Mouse (Mus musculus): ENCODE measurements around the gene Adam23.

Gene Adam23

DNA sequence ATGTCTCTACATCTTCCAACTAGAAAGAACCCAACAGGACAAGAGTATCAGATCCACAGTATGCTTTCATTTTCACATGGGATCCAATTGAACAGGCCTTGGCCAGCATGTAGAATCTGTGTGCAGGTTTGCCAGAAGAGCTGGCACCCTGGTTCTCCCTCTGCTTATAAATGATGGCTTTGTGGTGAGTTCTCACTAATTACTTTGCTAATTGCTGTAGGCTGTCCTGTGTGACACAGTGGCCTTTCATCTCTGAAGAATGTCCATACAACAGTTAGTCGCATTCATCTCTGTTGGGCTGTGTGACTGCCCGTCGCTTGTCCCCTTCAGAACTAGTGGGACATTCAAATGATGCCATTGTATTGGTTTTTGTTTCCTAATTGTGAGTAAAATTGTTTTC is 13.5 kb downstream of the Adam23 start:
- ChIA-PET POLR2A (interaction anchor here in 2 of 4 experiments (1.3 to 3.8 kb wide), 6 partner anchors 9 to 28 kb away, joined by 3 to 29 read pairs (median 6); no protein-coding TSS in a partner anchor), CTCF (no interaction called here)

DNA sequence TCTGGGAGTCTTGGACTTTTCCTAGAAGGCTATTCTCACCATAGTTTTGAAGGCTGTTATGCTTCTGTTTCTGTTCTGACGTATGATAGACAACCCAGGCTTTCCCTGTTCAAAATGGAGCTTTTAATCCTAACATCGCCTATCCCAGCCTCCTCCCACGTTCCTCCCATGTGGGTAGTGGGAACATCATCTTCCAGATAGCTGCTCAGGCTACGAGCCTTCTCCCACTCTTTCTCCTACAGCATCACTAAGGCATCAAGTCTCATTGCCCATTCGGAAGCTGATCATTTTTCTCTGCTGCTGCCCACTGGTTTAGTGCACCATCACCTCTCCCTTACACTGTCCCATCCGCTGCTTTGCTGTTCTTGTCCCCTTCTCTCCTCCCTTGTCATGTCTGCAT is 14.2 kb downstream of the Adam23 start:
- ChIA-PET CTCF (no interaction called here), POLR2A (interaction anchor here in 2 of 4 experiments (1.3 to 3.5 kb wide), 2 partner anchors 10 to 18 kb away, joined by 3 to 12 read pairs; no protein-coding TSS in a partner anchor)

DNA sequence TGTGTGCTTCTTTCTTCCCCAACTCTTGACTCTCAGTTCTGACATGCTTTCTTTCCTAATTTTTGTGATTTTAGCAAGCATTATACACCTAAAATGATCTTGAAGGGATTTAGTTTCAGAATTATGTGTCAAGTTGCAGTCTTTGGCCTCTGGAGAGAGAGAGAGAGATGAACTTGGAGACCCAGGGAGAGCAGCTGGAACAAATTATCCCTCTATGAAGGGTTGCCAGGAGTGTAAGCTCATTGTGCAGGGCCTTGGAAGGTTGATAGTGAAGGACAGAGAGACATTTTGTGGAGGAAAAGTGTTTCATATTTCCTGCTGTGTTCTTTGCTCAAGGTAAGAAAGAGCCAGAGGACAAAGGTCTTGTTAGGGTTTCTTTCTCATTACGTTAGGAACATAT is 18.8 kb downstream of the Adam23 start:
- CTCF ChIA-PET, result no interaction called here
- POLR2A ChIA-PET, result interaction anchor here in 2 of 4 experiments (1.1 to 1.8 kb wide), 3 partner anchors 8 to 22 kb away, joined by 3 to 6 read pairs (median 3); no protein-coding TSS in a partner anchor

DNA sequence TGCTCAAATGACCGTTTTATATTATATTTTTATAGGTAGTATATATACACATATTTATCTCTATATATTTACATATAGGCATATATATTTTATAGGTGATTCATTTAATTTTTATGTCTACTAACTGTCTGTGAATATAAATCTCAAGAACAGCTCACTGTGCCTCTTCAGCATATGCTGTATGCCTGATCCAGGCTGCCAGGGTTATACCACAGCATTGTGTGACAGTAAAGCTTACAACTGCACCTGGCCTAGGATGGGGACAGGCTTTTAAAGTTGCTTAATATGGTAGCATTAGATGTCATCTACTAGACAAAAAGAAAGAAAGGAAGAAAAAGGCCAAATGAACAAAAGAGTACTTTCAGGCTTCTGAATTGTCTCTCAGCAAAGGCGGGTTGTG is 27.6 kb downstream of the Adam23 start:
- POLR2A ChIA-PET, result interaction anchor here in 1 of 4 experiments (0.9 kb wide), 1 partner anchor 17 kb away, joined by 3 read pairs; no protein-coding TSS in a partner anchor

DNA sequence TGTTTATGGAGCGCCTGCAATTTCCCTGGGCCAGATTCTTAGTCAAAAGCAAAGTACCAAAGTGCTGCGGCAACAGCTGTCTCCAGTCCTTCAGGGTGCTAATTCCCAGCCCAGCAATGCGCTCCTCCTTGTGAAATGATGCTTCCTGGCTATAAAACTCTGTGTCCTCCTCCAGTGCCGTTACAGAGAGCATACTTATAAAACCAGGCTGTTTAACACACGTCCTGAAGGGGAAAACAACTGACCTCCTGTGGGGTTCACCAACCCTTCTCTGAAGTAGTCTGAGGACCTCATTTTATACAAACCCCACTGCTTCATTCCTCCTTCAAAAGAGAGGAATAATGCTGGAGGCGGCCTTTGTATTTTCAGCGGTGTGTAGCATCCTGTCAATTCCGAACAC is 28.0 kb downstream of the Adam23 start:
- CTCF ChIA-PET, result no interaction called here
- POLR2A ChIA-PET, result no interaction called here

More for the DNA sequence above, 27.6 kb downstream of the Adam23 start:
- CTCF ChIA-PET, result no interaction called here

DNA sequence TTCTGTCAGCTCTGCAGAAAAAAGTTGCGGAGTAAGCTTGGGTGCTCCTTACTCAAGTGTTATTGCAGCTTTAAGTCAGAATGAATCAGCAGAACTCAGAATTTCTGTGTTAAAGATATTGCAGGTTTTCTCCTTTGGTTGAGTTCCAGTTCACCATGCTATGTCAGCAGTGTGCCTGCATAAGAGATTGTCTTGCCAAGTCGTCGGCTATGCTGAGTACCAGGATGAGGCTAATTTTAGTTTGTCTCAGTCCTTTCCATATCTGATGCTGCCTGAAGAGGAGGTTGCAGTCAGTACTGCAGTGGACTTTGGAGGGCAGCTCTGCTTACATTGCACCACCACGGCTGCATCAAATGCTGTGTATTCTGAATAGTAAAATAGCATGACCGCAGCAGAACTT is 33.3 kb downstream of the Adam23 start:
- CTCF ChIA-PET, result no interaction called here
- POLR2A ChIA-PET, result interaction anchor here in 1 of 4 experiments (0.7 kb wide), 1 partner anchor 364 kb away, joined by 3 read pairs; the partner anchor contains the start of gene Ino80d

DNA sequence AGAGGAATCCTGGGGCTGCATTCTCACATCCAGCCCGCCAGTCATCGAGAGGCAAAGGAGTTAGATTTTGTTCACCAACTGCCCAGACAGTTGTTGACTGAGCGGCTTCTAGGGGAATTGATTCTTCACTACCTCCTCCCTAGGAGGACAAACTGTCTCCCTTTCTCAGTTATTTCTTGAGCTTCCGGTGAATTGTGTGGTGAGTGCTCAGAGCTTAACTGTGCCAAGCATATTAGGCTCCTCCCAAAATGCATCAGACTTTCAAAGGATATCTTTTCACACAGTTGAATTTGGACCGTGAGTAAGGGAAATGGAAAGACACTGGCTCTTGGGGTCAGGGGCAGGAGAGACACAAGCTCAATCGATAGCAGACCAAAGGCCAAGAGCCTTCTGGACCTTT is 39.0 kb downstream of the Adam23 start:
- ChIA-PET POLR2A (interaction anchor here in 3 of 4 experiments (0.7 to 1.6 kb wide), 3 partner anchors 17 to 42 kb away, joined by 3 to 5 read pairs (median 4); no protein-coding TSS in a partner anchor), CTCF (interaction anchor here in 1 of 4 experiments (1.2 kb wide), 1 partner anchor 81 kb away, joined by 5 read pairs; no protein-coding TSS in a partner anchor)

DNA sequence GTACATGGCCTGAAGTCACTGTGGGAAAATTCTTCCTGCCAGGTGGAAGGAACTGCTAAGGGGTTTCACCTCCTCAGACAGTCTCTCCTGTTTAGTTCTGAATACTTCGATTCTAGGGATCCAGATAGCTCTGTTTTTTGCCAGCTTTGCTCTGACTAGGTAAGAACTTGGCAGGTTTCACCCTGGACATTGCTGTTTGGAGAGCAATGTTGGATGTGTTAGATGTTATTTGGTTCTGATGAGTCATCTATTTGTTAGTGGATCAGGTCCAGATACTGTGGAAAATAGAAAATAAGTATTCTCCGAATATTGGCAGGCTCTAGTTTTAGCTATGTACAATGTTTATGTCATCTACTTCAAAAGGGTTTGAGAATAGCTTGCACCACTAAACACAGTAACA is 41.0 kb downstream of the Adam23 start:
- CTCF ChIA-PET, result no interaction called here
- POLR2A ChIA-PET, result interaction anchor here in 1 of 4 experiments (0.6 to 1.4 kb wide), 3 partner anchors 45 to 55 kb away, joined by 3 read pairs; no protein-coding TSS in a partner anchor

DNA sequence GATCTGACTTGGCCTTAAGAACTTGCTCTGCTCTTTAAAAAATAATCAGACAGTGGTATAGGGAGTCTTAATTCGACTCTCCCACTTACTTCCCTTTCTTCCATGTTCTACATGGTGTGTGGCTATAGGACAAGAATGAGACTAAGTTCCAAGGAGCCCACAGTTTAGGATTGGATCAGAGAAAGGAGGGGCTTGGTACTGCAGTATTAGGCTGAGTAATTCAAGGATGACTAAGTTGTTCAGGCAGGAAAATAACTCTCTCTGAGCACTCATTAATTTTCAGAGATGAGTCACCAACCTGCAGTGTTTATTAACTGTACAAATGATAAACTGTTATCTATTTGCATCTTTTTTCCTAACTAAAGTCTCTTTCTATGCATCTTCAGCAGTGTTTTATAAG is 45.3 kb downstream of the Adam23 start:
- CTCF ChIA-PET, result no interaction called here
- POLR2A ChIA-PET, result no interaction called here

DNA sequence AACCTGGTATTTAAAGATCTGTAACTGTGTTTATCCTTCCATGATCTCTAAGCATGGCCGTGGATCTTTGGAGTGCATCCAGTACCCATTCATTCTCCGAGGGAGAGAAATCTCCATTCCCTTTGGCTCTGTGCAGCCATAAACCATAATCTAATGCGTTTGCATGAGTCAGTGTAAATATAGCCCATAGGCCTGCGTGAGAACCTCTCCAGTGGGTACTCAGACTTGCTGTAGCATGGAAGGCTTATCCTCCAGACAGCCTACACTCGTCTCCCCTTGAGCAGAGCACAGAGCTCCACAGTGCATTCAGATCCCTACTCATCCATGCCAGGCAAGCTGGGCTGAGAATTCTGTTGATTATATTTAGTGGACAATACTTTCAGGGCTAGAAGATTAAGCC is 47.6 kb downstream of the Adam23 start:
- ChIA-PET CTCF (no interaction called here), POLR2A (no interaction called here)

DNA sequence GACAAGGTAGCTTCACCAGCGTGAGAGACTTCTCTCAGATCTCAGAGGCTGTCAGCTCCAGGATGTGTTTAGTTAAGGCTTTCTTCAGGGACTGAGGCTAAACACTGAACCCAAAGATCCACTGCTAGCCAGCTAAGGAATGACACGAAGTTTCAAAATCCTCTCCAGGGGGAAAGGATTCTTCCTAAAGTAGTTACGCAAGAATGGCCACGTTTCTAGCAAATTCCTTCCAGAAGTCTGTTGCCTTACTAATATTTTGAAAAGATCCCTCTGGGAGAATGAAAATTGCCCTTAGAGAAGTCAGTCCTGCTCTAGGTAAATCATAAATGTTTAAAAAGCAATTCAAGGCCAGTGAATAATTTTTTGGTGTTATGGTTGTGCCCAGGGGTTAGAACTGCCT is 61.7 kb downstream of the Adam23 start:
- ChIA-PET POLR2A (interaction anchor here in 1 of 4 experiments (1.7 kb wide), 1 partner anchor 11 kb away, joined by 3 read pairs; no protein-coding TSS in a partner anchor), CTCF (no interaction called here)

DNA sequence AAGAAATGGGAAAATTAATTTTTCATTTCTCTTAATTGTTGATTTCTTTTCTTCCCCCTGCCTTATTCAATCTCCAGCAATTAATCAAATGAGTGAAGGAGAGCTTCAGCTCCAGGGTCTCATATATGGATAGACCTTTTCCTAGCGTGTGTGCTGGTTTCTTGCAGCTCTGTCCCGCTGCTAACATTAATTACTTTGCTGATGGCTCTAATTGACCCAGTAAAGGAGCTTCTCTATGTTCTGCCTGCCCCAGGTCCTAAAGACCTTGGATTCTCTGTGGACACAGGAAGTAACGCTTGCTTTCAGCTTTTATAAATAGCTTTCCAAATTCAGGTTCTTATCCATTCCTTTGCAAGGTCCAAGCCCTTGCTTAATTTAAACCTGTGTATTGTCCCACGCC is 63.1 kb downstream of the Adam23 start:
- ChIA-PET POLR2A (interaction anchor here in 2 of 4 experiments (0.5 to 1.2 kb wide), 4 partner anchors 9 to 112 kb away, joined by 3 to 4 read pairs (median 3); no protein-coding TSS in a partner anchor), CTCF (no interaction called here)

DNA sequence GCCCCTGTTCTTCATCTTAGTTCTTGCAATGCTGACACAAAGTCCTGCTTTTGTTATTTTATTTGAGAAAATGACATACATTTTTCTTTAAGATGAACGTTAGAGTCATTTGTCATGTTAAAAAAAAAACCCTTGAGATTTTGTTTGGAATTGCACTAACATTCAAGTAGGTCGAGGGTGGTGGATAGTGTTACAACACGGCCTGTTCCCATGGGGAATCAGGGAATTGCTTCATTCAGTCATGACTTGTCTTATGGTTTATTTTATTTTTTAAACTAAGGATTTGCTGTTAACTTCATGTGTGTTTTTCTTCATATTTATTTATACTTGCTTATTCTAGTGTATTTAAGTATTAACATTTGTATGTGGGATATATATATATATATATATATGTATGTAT is 65.7 kb downstream of the Adam23 start:
- POLR2A ChIA-PET, result no interaction called here
- CTCF ChIA-PET, result no interaction called here

DNA sequence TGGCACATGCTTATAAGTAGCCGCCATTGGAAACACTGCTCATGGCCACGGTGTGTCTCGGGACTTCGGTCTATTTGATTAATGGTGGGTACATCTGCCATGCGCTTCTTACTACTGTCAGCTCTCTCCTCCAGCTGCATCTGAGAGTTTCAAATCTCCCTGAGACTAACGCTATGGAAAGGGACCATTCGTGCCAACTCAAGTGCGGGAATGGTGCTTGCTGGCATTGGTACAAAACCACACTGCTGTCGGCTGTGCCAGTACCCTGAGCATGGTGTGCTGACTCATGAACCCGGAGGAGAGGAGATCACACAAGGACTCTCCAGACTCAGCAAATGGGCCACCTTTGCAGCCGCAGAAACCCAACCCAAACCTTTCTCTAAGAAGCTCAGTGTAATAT is 72.1 kb downstream of the Adam23 start:
- POLR2A ChIA-PET, result interaction anchor here in 1 of 4 experiments (1.2 kb wide), 1 partner anchor 8 kb away, joined by 3 read pairs; no protein-coding TSS in a partner anchor
- CTCF ChIA-PET, result interaction anchor here in 2 of 4 experiments (0.5 to 0.6 kb wide), 2 partner anchors 170 to 471 kb away, joined by 3 to 4 read pairs; no protein-coding TSS in a partner anchor

DNA sequence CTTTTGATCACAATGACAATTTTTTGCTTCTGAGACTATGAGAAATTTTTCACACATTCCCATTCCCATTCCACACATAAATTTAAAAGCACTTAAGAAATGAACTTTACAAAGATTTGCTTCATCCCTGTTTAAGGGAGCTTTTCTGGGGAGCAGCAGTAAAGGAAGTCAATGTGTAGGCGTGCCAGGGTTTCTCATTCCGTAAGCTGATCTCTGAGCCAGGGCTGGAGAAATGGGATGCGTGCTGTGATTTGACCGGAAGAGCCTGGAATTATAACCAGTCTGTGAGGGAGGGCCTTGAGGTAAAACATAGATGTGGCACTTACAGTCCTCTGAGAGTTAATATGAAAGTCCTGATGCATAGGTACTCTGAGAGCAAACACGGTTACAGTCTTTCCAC is 73.1 kb downstream of the Adam23 start:
- ChIA-PET POLR2A (interaction anchor here in 1 of 4 experiments (0.9 to 1.2 kb wide), 2 partner anchors 9 to 23 kb away, joined by 3 read pairs; no protein-coding TSS in a partner anchor), CTCF (no interaction called here)

DNA sequence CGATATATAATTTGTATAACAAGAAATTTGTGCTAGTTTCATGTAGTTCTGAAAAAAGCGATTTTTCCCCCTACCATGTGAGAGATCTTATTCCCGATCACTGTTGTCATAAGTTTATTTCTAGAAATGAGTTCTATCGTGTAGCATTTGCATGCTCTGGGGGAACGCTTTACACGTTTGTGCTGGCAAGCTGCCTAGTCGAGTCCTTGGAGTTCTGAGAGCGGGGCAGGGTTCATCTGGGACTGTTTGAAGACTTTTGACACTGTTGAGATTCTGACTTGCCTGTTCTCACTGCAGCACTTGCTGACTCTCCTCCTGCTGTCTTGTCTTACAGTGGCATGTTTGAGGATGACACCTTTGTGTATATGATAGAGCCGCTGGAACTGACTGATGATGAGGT is 84.2 kb downstream of the Adam23 start:
- CTCF ChIA-PET, result no interaction called here

DNA sequence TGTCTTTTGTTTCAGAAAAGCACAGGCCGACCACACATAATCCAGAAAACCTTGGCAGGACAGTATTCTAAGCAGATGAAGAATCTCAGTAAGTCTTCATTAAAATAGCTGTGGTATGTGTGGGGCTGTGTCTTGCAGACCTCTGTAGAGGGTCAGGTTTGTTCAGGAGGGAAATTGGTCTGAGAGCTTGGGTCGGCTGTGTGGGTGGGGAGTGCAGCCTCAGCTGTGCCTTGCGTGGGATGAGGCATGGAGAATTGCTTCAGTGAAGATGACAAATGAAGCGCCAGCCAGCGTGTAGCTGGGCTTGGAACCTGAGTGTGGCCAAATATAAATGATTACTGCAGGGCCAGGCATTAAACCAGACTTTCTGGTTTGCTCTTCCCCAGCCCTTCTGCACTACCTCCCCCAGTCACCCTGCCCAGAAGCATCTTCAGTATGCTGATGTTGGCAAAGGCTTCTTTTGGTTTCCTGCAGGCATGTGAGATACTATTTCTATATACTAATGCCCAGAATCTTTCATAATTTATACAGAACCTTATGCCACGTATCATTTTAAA is 88.7 kb downstream of the Adam23 start:
- CTCF ChIA-PET, result no interaction called here
- POLR2A ChIA-PET, result no interaction called here

More for the DNA sequence above, 84.2 kb downstream of the Adam23 start:
- POLR2A ChIA-PET, result no interaction called here

DNA sequence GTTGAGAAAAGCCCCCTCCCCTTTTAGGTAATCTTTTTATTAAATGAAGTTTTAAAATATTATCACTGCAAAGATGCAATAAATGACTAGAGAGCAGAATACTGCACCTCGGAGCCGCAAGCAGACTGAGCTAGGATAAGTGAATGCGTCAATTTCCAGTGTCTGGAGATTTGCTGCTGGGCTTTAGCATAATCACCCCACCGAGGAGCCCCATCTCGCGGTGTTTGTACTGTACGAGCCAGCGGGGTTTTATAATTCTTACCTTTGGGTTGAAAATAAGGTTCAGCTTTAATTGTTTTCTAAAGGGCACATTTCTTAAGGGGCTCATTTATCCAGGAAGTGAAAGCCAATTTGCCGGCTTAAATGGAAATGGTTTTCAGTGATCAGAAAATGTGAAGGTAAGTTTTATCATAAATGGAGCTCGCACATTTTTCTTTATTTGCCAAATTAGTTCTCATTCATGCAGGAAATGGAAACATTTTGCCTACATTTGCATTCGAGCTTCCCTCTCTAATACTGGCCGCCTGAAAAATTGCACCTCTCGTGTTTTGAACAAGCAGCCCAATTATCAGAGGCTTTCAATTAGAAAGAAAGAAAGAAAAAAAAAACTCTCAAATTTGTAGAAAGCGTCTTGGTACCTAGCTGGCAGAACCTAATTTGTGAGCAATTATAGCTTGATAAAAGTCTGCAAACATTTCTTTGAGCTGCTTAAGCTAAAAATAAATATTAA is 94.4 kb downstream of the Adam23 start:
- ChIA-PET POLR2A (interaction anchor here in 1 of 4 experiments (0.6 kb wide), 1 partner anchor 307 kb away, joined by 4 read pairs; no protein-coding TSS in a partner anchor), CTCF (no interaction called here)

DNA sequence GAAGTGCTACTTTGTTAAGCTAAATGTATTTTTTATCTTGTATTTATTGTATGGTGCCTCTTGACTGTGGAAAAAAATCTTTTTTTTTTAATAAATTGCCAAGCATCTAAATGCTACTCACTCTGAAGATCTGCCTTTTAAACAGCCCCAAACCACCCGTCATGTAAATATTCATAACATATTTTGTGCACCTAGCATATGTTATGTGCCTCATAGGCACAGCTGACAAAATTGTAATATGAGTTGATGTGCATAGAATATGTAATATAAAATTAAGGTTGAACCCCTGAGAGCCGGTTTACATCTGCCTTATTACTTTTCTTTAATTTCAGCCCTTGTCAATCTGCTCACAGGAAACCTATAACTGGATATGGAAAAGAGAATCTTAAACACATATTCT is 98.4 kb downstream of the Adam23 start:
- POLR2A ChIA-PET, result interaction anchor here in 1 of 4 experiments (0.9 kb wide), 1 partner anchor 18 kb away, joined by 3 read pairs; no protein-coding TSS in a partner anchor

DNA sequence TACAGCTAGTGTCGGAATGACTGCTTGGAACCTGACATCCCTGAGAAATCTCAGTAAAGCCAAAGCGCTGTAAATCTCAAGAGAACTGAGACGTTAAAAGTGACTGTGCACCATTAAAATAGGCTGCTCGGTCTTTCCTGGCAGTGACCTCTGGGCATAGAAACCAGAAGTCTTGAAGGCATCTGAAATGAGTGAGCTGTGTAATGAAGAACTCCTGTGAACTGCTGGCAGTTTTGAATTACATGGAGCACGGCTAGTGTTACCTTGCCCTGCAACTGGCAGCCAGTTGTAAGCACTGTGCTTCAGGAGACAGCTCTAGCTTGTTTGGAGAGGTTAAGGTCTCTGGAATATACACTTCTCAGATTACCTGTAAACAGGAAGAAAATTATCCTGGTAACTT is 107.3 kb downstream of the Adam23 start:
- POLR2A ChIA-PET, result no interaction called here
- CTCF ChIA-PET, result no interaction called here

More for the DNA sequence above, 98.4 kb downstream of the Adam23 start:
- CTCF ChIA-PET, result no interaction called here

Data from embryonic stem cell, embryonic (primary cell).